Mouse (Mus musculus): ENCODE results near the gene Tsx.

DNA sequence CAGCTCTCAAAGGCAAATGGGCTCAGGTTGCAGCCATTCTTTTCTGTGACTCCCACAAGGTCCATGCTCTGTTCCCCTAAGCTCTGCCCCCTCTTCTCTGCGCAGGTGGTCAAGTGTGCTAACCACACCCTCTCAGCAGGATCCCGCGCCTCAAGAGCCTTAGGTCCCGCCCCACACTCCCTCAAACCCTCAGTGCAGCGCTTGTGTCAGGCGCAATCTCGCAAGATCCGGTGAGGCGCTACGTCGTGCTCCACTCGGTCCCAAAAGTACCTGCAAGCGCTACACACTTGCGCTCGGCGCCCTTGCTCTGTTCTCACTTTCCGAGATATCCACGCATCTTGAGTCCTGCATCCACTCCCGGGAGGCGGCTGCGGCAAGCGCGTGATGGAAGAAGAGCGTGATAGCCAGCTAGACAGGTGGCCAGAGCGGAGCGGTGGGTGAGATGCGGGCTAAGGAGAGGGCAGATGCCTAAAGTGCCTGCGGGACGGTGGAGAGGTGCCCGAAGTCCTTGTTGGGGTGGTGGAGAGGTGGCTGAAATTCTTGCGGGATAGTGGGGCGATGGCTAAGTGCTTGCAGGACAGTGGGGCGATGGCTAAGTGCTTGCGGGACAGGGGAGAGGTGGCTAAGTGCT is 33.4 kb downstream of the Tsx start:
- no peak for TF ChIP-seq EP300 (IDR thresholded peaks at IDR 0.05; ENCODE audit: low read depth)
- TF ChIP-seq CTCF (IDR thresholded peaks at IDR 0.05; ENCODE audit: low read depth): no peak
